Mouse (Mus musculus) midbrain, embryonic 13.5 days (tissue): ENCODE results near the gene Rbms3. TPM values are rescaled to one million over a fixed set of nuclear protein-coding genes. Genes with fewer than 3 reads are reported as not detected.

Source experiments
- ATAC-seq: fragments of 200-750 bp; cut with Nextera tagmentation; 2 replicates; pipeline ENCODE4 v1.8.0; 2017; ENCODE audit warnings: mild to moderate bottlenecking, moderate TSS enrichment, moderate library complexity
- H3K27ac ChIP-seq: fragments of 300-500 bp; sonication (generic); 2 replicates; pipeline ENCODE4 v1.5.1; 2015; ENCODE audit warnings: inconsistent platforms, mild to moderate bottlenecking, moderate library complexity
- H3K27me3 ChIP-seq: fragments of 300-500 bp; sonication (generic); 2 replicates; pipeline ENCODE4 v1.6.1; 2015; ENCODE audit warnings: mild to moderate bottlenecking, inconsistent platforms
- H3K36me3 ChIP-seq: fragments of 300-500 bp; sonication (generic); 2 replicates; pipeline ENCODE4 v1.6.1; 2015; ENCODE audit warnings: mild to moderate bottlenecking, inconsistent platforms
- H3K4me1 ChIP-seq: fragments of 300-500 bp; sonication (generic); replicated peaks from 2 replicates; pipeline ENCODE4 v1.6.1; 2015; ENCODE audit warnings: inconsistent platforms
- H3K4me2 ChIP-seq: fragments of 300-500 bp; sonication (generic); replicated peaks from 2 replicates; pipeline ENCODE4 v1.6.1; 2015; ENCODE audit warnings: moderate library complexity, mild to moderate bottlenecking, inconsistent platforms
- H3K4me3 ChIP-seq: fragments of 300-500 bp; sonication (generic); replicated peaks from 2 replicates; pipeline ENCODE4 v1.5.1; 2015; ENCODE audit warnings: mild to moderate bottlenecking, inconsistent platforms
- H3K9ac ChIP-seq: fragments of 300-500 bp; sonication (generic); replicated peaks from 2 replicates; pipeline ENCODE4 v1.6.1; 2015; ENCODE audit warnings: mild to moderate bottlenecking, inconsistent platforms
- H3K9me3 ChIP-seq: fragments of 300-500 bp; sonication (generic); 2 replicates; pipeline ENCODE4 v1.6.1; 2016; ENCODE audit warnings: mild to moderate bottlenecking, inconsistent platforms
- WGBS: fragments of 180-500 bp; shearing (Covaris S2); methylation state at CpG from one replicate; pipeline ENCODE4 v1.1.7; 2015; 5-methylcytosine and 5-hydroxymethylcytosine counted together
- polyA plus RNA-seq: library from polyadenylated mRNA; unstranded; fragments of >200 nt; fragmentation: Nextera tagmentation; extraction: Ambion mirVana; gene quantifications from 2 replicates; pipeline ENCODE4 v1.2.1, GENCODE M21; 2015

Gene Rbms3
- polyA plus RNA-seq, 1 experiment from 2014 or later = 30.8 TPM

- no peak overlapping the region for H3K9ac ChIP-seq
- H3K27me3 ChIP-seq = peaks cover 46% of the 10 kb centered on the region
- H3K4me2 ChIP-seq = no peak overlapping the region
- H3K36me3 ChIP-seq = no peaks in the 10 kb centered on the region
- no peak overlapping the region for H3K27ac ChIP-seq
- WGBS = 79% methylated on average over 3 of the region's 3 CpGs
- H3K4me1 ChIP-seq = peaks cover 9% of the 10 kb centered on the region
- ATAC-seq = no peak
- H3K9me3 ChIP-seq = no peaks in the 10 kb centered on the region
- H3K4me3 ChIP-seq = no peak overlapping the region
Measured at GRCm38 (mm10) chr9:116922561-116922960, 707.2 kb downstream of the Rbms3 start.

GRCm38 (mm10) chr9:116919441-116920019 is 710.2 kb downstream of the Rbms3 start:
- no peak overlapping the region for H3K9ac ChIP-seq
- H3K36me3 ChIP-seq = no peaks in the 10 kb centered on the region
- no peak overlapping the region for H3K4me2 ChIP-seq
- peaks cover 68% of the 10 kb centered on the region for H3K27me3 ChIP-seq
- H3K4me3 ChIP-seq = no peak overlapping the region
- 12% methylated on average over 12 of the region's 12 CpGs for WGBS
- H3K27ac ChIP-seq = no peak overlapping the region
- ATAC-seq = peak; percentile 91
- no peaks in the 10 kb centered on the region for H3K9me3 ChIP-seq
- peaks cover 9% of the 10 kb centered on the region for H3K4me1 ChIP-seq

GRCm38 (mm10) chr9:116912493-116912847 is 717.2 kb downstream of the Rbms3 start:
- H3K9ac ChIP-seq = no peak overlapping the region
- no peak overlapping the region; the same call in 1 of the 2 replicates for H3K27ac ChIP-seq
- WGBS = 29% methylated on average over 3 of the region's 3 CpGs
- no peak for ATAC-seq
- peaks cover 15% of the 10 kb centered on the region for H3K4me1 ChIP-seq
- no peak overlapping the region for H3K4me3 ChIP-seq
- H3K9me3 ChIP-seq = no peaks in the 10 kb centered on the region
- H3K27me3 ChIP-seq = peaks cover 38% of the 10 kb centered on the region
- H3K4me2 ChIP-seq = no peak overlapping the region
- H3K36me3 ChIP-seq = no peaks in the 10 kb centered on the region

- no peak for ATAC-seq
- H3K27me3 ChIP-seq = peaks cover 35% of the 10 kb centered on the region
- WGBS = 11% methylated on average over 2 of the region's 2 CpGs
- H3K27ac ChIP-seq = no peak overlapping the region; the same call in 1 of the 2 replicates
- H3K9ac ChIP-seq = no peak overlapping the region
- no peaks in the 10 kb centered on the region for H3K36me3 ChIP-seq
- H3K4me2 ChIP-seq = no peak overlapping the region
- H3K4me3 ChIP-seq = no peak overlapping the region
- no peaks in the 10 kb centered on the region for H3K9me3 ChIP-seq
- peaks cover 15% of the 10 kb centered on the region for H3K4me1 ChIP-seq
Measured at GRCm38 (mm10) chr9:116911781-116912492, 717.8 kb downstream of the Rbms3 start.

- Histone ChIP-seq H3K4me1 (peaks cover 15% of the 10 kb centered on the region), H3K9me3 (no peaks in the 10 kb centered on the region), H3K4me3 (no peak overlapping the region), H3K27me3 (peaks cover 12% of the 10 kb centered on the region), H3K9ac (no peak overlapping the region), H3K27ac (no peak overlapping the region), H3K4me2 (no peak overlapping the region), H3K36me3 (no peaks in the 10 kb centered on the region)
- ATAC-seq = no peak
- 84% methylated on average over 4 of the region's 4 CpGs for WGBS
Measured at GRCm38 (mm10) chr9:116909511-116909910, 720.2 kb downstream of the Rbms3 start.

- 67% methylated on average over 4 of the region's 4 CpGs for WGBS
Measured at GRCm38 (mm10) chr9:116906955-116907354, 722.8 kb downstream of the Rbms3 start.

GRCm38 (mm10) chr9:116905646-116906045 is 724.1 kb downstream of the Rbms3 start:
- 0 out of 2 replicates have a peak, but pooled peaks have one; percentile 37 for ATAC-seq
- no peaks in the 10 kb centered on the region for H3K36me3 ChIP-seq
- peaks cover 3% of the 10 kb centered on the region; the same call in 1 of the 2 replicates for H3K27me3 ChIP-seq
- H3K4me2 ChIP-seq = no peak overlapping the region
- no peak overlapping the region for H3K9ac ChIP-seq
- H3K4me3 ChIP-seq = no peak overlapping the region
- no peaks in the 10 kb centered on the region for H3K9me3 ChIP-seq
- 40% methylated on average over 2 of the region's 2 CpGs for WGBS
- H3K4me1 ChIP-seq = no peaks in the 10 kb centered on the region
- no peak overlapping the region for H3K27ac ChIP-seq

More at GRCm38 (mm10) chr9:116906955-116907354, 722.8 kb downstream of the Rbms3 start:
- no peak overlapping the region for H3K4me3 ChIP-seq
- no peak for ATAC-seq
- H3K36me3 ChIP-seq = no peaks in the 10 kb centered on the region
- H3K4me2 ChIP-seq = no peak overlapping the region
- no peaks in the 10 kb centered on the region for H3K9me3 ChIP-seq
- no peak overlapping the region for H3K27ac ChIP-seq
- H3K9ac ChIP-seq = no peak overlapping the region
- H3K27me3 ChIP-seq = peaks cover 3% of the 10 kb centered on the region; the same call in 1 of the 2 replicates
- H3K4me1 ChIP-seq = peaks cover 5% of the 10 kb centered on the region

- Histone ChIP-seq H3K9ac (no peak overlapping the region), H3K4me1 (peaks cover 6% of the 10 kb centered on the region; the same call in 1 of the 2 replicates), H3K9me3 (no peaks in the 10 kb centered on the region), H3K27ac (no peak overlapping the region), H3K36me3 (no peaks in the 10 kb centered on the region), H3K4me3 (no peak overlapping the region), H3K4me2 (no peak overlapping the region), H3K27me3 (no peaks in the 10 kb centered on the region)
- ATAC-seq = no peak
- 70% methylated on average over 11 of the region's 11 CpGs for whole genome bisulfite sequencing
Measured at GRCm38 (mm10) chr9:116903304-116903993, 726.3 kb downstream of the Rbms3 start.

GRCm38 (mm10) chr9:116899403-116899802 is 730.3 kb downstream of the Rbms3 start:
- Histone ChIP-seq H3K27ac (no peak overlapping the region), H3K9ac (no peak overlapping the region), H3K4me3 (no peak overlapping the region), H3K4me1 (peaks cover 6% of the 10 kb centered on the region; the same call in 1 of the 2 replicates), H3K36me3 (no peaks in the 10 kb centered on the region), H3K9me3 (no peaks in the 10 kb centered on the region), H3K27me3 (no peaks in the 10 kb centered on the region), H3K4me2 (no peak overlapping the region)
- ATAC-seq = no peak
- 85% methylated on average over 15 of the region's 15 CpGs for WGBS

GRCm38 (mm10) chr9:116886973-116887680 is 742.6 kb downstream of the Rbms3 start:
- WGBS = 89% methylated on average over 9 of the region's 9 CpGs
- no peaks in the 10 kb centered on the region for H3K27me3 ChIP-seq
- H3K4me2 ChIP-seq = no peak overlapping the region
- ATAC-seq = no peak
- H3K9me3 ChIP-seq = no peaks in the 10 kb centered on the region
- 0 out of 2 replicates have a peak, but pooled peaks cover 4% of the 10 kb centered on the region for H3K4me1 ChIP-seq
- no peaks in the 10 kb centered on the region for H3K36me3 ChIP-seq
- H3K27ac ChIP-seq = no peak overlapping the region
- H3K9ac ChIP-seq = no peak overlapping the region
- H3K4me3 ChIP-seq = no peak overlapping the region

- Histone ChIP-seq H3K27ac (no peak overlapping the region), H3K4me2 (no peak overlapping the region), H3K9ac (no peak overlapping the region), H3K4me1 (no peaks in the 10 kb centered on the region), H3K36me3 (no peaks in the 10 kb centered on the region), H3K9me3 (no peaks in the 10 kb centered on the region), H3K4me3 (no peak overlapping the region), H3K27me3 (no peaks in the 10 kb centered on the region)
- 76% methylated on average over 5 of the region's 5 CpGs for WGBS
- ATAC-seq = no peak
Measured at GRCm38 (mm10) chr9:116885617-116886016, 744.1 kb downstream of the Rbms3 start.

GRCm38 (mm10) chr9:116880503-116880902 is 749.2 kb downstream of the Rbms3 start:
- Histone ChIP-seq H3K4me2 (no peak overlapping the region), H3K27me3 (no peaks in the 10 kb centered on the region), H3K9ac (no peak overlapping the region), H3K27ac (no peak overlapping the region), H3K36me3 (no peaks in the 10 kb centered on the region), H3K4me3 (no peak overlapping the region), H3K4me1 (no peaks in the 10 kb centered on the region), H3K9me3 (no peaks in the 10 kb centered on the region)
- WGBS = 88% methylated on average over 4 of the region's 4 CpGs
- ATAC-seq = no peak
